Mouse (Mus musculus) erythroid progenitor cell, adult 5-6 weeks (primary cell): ENCODE data around the gene Tekt5. TPM values are rescaled to one million over a fixed set of nuclear protein-coding genes. Genes with fewer than 3 reads are reported as not detected.

Experiments
- total RNA-seq, 2 experiments: library from RNA; stranded (forward) in 1 of 2; stranded (reverse) in 1 of 2; fragments of 150-400 nt in 1 of 2; fragments of 186-747, 209-891 nt in 1 of 2; gene quantifications; 2 replicates each; pipeline versions ENCODE4 v1.2.3 to v1.2.4; 2015 to 2017; ENCODE audit warnings: low replicate concordance in 2 of 2

Tekt5 gene
- total RNA-seq, 2 experiments from 2014 or later, result 0.84 TPM; not detected in 1

Other genes with a start within 250 kb of the Tekt5 start
- gene Rpl39l, start 225.3 kb downstream of the Tekt5 start, total RNA-seq (2015; ENCODE audit: low replicate concordance), result 8.4 TPM in 1 of 2 replicates, not detected in the other
- gene Rpl39l, start 225.3 kb downstream of the Tekt5 start, total RNA-seq (2017; ENCODE audit: low replicate concordance), result not detected in 2 replicates
- gene Atf7ip2, start 202.8 kb downstream of the Tekt5 start, total RNA-seq (2015; ENCODE audit: low replicate concordance), result not detected in 2 replicates
- gene Atf7ip2, start 202.8 kb downstream of the Tekt5 start, total RNA-seq (2017; ENCODE audit: low replicate concordance), result not detected in 2 replicates
- 0.72 TPM in 1 of 2 replicates, not detected in the other for gene Emp2, start 81.5 kb downstream of the Tekt5 start, total RNA-seq (2015; ENCODE audit: low replicate concordance)
- gene Emp2, start 81.5 kb downstream of the Tekt5 start, total RNA-seq (2017; ENCODE audit: low replicate concordance), result not detected in 2 replicates
- gene Nubp1, start 16.5 kb upstream of the Tekt5 start, total RNA-seq (2015; ENCODE audit: low replicate concordance), result 12.6 and 21.4 TPM in 2 replicates
- gene Nubp1, start 16.5 kb upstream of the Tekt5 start, total RNA-seq (2017; ENCODE audit: low replicate concordance), result 11.4 and 20.5 TPM in 2 replicates
- not detected in 2 replicates for gene Tvp23a, start 51.9 kb upstream of the Tekt5 start, total RNA-seq (2015; ENCODE audit: low replicate concordance)
- gene Tvp23a, start 51.9 kb upstream of the Tekt5 start, total RNA-seq (2017; ENCODE audit: low replicate concordance), result not detected in 2 replicates
- gene Ciita, start 84.6 kb upstream of the Tekt5 start, total RNA-seq (2015; ENCODE audit: low replicate concordance), result 0.36 and 0.84 TPM in 2 replicates
- gene Ciita, start 84.6 kb upstream of the Tekt5 start, total RNA-seq (2017; ENCODE audit: low replicate concordance), result 0.26 and 0.30 TPM in 2 replicates
- 2.2 and 5.4 TPM in 2 replicates for gene Dexi, start 147.6 kb upstream of the Tekt5 start, total RNA-seq (2015; ENCODE audit: low replicate concordance)
- gene Dexi, start 147.6 kb upstream of the Tekt5 start, total RNA-seq (2017; ENCODE audit: low replicate concordance), result 1.8 TPM in 1 of 2 replicates, not detected in the other
- gene Clec16a, start 149.8 kb upstream of the Tekt5 start, total RNA-seq (2015; ENCODE audit: low replicate concordance), result 6.7 and 8.6 TPM in 2 replicates
- 4.0 and 5.4 TPM in 2 replicates for gene Clec16a, start 149.8 kb upstream of the Tekt5 start, total RNA-seq (2017; ENCODE audit: low replicate concordance)